Mouse (Mus musculus) spleen, adult 2 months (tissue): Measurements from ENCODE around the gene Zfp609. TPM values are rescaled to one million over a fixed set of nuclear protein-coding genes. Genes with fewer than 3 reads are reported as not detected.

Experiments used
- DNase-seq, 2 experiments: peaks; one replicate each; pipeline versions ENCODE4 v3.0.0 to v3.0.0-alpha.2; 2012 to 2021; ENCODE audit warnings: low spot score in 2 of 2, low read depth in 1 of 2
- H3K27ac ChIP-seq: fragments of 200-500 bp; 2 replicates; pipeline ENCODE4 v1.5.1; 2012; ENCODE audit warnings: low read length, inconsistent platforms; ENCODE audit not compliant: insufficient read depth
- H3K27me3 ChIP-seq: fragments of 200-500 bp; 2 replicates; pipeline ENCODE4 v1.6.1; 2012; ENCODE audit warnings: mild to moderate bottlenecking, moderate library complexity, low read length, inconsistent platforms; ENCODE audit not compliant: control insufficient read depth, insufficient read depth
- H3K36me3 ChIP-seq: fragments of 200-500 bp; 2 replicates; pipeline ENCODE4 v1.6.1; 2012; ENCODE audit warnings: mild to moderate bottlenecking, low read length, inconsistent platforms; ENCODE audit not compliant: control insufficient read depth, insufficient read depth
- H3K4me1 ChIP-seq: fragments of 200-500 bp; 2 replicates; pipeline ENCODE4 v1.6.1; 2011; ENCODE audit warnings: inconsistent platforms; ENCODE audit not compliant: control insufficient read depth, insufficient read depth, insufficient read length
- H3K4me3 ChIP-seq: fragments of 200-500 bp; 2 replicates; pipeline ENCODE4 v1.5.1; 2011; ENCODE audit warnings: mild to moderate bottlenecking, inconsistent platforms; ENCODE audit not compliant: insufficient read depth, insufficient read length; ENCODE audit errors: extremely low read depth
- CTCF ChIP-seq: fragments of 200-500 bp; IDR thresholded peaks from 2 replicates; pipeline ENCODE4 v1.5.1; 2011; ENCODE audit warnings: mild to moderate bottlenecking, inconsistent platforms; ENCODE audit not compliant: insufficient read depth, insufficient read length, insufficient replicate concordance; ENCODE audit errors: extremely low read depth
- POLR2A ChIP-seq: fragments of 200-500 bp; IDR thresholded peaks from 2 replicates; pipeline ENCODE4 v1.6.1; 2011; ENCODE audit warnings: low read depth, low read length, inconsistent platforms
- WGBS: fragments of 180-500 bp; shearing (Covaris S2); methylation state at CpG from one replicate; pipeline ENCODE4 v1.1.7; 2018; 5-methylcytosine and 5-hydroxymethylcytosine counted together
- polyA plus RNA-seq: library from polyadenylated mRNA; depleted of rRNA; stranded (reverse); fragments of >200 nt; gene quantifications from 2 replicates; pipeline ENCODE4 v1.2.3, GENCODE M21; 2012

Gene Zfp609
- polyA plus RNA-seq, 1 experiment: 3.5 TPM

DNA sequence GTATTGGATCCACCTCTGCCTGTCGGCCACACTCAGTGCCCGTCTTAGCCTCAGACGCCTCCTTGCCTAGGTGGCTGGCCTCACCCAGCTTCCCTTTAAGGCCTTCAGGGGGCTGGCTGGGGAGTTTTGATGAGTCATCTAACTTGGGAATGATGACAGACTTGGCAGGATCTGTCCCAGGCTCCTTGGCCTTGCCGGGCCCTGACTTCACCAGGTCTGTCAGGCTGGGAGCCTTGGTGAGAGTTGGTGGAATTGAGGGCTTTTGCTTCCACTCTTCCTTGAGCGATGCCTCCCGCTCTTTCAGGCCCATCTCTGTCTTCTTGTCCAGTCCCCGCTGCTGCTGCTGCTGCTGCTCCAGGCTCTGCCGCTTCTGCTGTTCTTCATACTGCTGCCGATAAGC, 125.1 kb downstream of the Zfp609 start:
- Histone ChIP-seq H3K36me3 (peaks cover 27% of the 10 kb centered on the region), H3K4me1 (no peaks in the 10 kb centered on the region), H3K4me3 (no peak overlapping the region), H3K27me3 (no peaks in the 10 kb centered on the region), H3K27ac (no peak overlapping the region)
- WGBS: 95% methylated on average over 9 of the region's 9 CpGs
- no peak for DNase-seq
- no peak for TF ChIP-seq CTCF
- TF ChIP-seq POLR2A: no peak

DNA sequence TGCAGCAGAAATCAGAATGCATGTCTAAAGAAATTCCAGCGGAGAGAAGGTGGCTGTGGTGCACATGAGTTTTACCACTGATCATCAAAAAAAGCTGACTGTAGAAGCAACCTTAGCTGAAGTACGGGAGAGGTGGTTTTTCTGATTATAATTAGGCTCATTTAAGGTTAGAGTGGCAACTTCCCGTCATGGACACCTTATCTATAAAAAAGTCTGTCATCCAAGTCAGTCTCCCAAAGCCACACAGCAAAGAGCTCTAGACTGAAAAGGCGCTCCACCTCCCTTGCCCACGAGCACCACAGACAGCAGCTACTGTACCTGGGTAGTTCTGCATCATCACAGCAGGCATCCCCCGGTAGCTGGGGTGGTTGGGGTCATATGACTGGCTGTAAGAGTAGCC, 126.9 kb downstream of the Zfp609 start:
- Histone ChIP-seq H3K4me3 (no peak overlapping the region), H3K4me1 (no peaks in the 10 kb centered on the region), H3K36me3 (peaks cover 31% of the 10 kb centered on the region), H3K27ac (no peak overlapping the region), H3K27me3 (no peaks in the 10 kb centered on the region)
- WGBS: 85% methylated on average over 6 of the region's 6 CpGs
- DNase-seq: no peak
- TF ChIP-seq POLR2A: no peak
- TF ChIP-seq CTCF: no peak

DNA sequence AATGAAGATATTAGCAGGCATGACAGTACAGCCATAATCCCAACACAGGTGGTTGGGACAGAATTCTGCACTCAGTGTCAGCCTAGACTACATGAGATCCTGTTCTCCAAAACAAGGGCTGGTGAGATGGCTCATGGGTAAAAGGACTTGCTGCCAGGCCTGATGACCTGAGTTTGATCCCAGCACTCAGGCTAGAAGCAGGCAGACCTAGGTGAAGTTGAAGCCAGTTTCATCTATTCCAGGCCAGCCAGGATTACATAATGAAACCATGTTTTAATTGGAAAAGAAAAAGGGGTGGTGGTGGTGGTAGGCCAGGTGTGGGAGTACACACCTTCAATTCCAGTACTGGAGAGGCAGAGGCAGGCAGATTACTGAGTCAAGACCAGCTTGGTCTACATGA, 129.4 kb downstream of the Zfp609 start:
- H3K4me1 ChIP-seq: peaks cover 1% of the 10 kb centered on the region; the same call in 1 of the 2 replicates
- TF ChIP-seq CTCF: no peak
- TF ChIP-seq POLR2A: no peak
- H3K4me3 ChIP-seq: no peak overlapping the region
- DNase-seq: no peak
- no peaks in the 10 kb centered on the region for H3K27me3 ChIP-seq
- peaks cover 21% of the 10 kb centered on the region for H3K36me3 ChIP-seq
- H3K27ac ChIP-seq: no peak overlapping the region

DNA sequence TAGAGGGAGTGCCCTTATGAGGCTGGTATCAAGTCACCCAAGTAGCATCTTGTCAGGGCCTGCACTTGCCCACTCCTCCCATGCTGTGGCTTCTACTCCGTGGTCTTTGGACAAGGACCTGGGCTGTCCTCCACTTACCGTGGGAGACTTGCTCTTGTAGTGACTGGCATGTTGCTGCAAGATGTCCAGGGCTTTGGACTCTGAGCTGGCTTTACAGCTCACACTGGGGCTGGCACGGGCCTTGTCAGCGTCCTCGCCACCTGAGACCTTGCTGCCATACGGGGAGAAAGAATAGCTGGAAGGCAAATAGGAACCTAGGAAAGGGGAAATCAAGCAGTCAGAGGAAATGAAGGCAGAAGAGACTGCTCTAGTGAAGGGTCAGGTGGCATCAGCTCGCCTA, 130.0 kb downstream of the Zfp609 start:
- Histone ChIP-seq H3K27ac (no peak overlapping the region), H3K4me1 (peaks cover 5% of the 10 kb centered on the region; the same call in 1 of the 2 replicates), H3K27me3 (no peaks in the 10 kb centered on the region), H3K36me3 (peaks cover 19% of the 10 kb centered on the region), H3K4me3 (no peak overlapping the region)
- TF ChIP-seq POLR2A (no peak), CTCF (no peak)
- DNase-seq: no peak
- 81% methylated on average over 7 of the region's 7 CpGs for WGBS

DNA sequence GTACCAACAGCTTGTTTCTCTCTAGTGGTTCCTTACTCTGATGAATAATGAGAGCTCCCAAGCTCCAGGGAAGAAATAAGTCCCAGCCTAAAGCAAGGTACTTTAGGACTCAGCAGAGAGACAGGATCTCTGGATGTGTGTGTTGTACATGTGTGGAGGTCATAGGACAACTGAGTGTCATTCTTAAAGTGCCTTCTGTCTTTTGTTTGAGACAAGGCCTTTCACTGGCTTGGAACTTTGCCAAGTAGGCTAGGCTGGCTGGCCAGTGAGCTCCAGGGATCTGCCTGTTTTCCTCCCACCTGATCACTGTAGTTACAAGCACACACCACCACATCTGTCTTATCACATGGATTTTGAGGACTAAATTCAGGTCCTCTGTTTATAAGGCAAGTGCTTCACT, 131.0 kb downstream of the Zfp609 start:
- Histone ChIP-seq H3K27ac (no peak overlapping the region), H3K27me3 (no peaks in the 10 kb centered on the region), H3K4me3 (no peak overlapping the region), H3K36me3 (peaks cover 16% of the 10 kb centered on the region), H3K4me1 (peaks cover 5% of the 10 kb centered on the region; the same call in 1 of the 2 replicates)
- no peak for DNase-seq
- TF ChIP-seq POLR2A (no peak), CTCF (no peak)

DNA sequence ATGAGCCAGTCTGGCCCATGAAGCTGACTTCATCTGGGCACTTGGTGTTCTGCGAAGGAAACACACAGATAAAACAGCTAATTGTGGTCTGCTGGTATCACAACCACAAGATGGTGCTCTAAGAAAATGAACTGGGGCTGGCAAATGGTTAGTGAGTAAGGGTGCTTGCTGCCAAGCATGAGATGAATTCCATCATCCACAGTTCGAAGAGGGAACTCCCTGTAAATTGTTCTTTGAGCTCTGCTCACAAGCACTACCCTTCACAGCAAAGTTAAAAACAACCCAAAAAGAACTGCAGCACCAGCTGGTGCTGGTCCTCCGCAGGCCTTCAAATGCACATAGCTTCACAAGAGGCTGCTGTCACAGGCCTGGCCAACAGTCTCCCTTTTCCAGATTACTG, 131.7 kb downstream of the Zfp609 start:
- no peaks in the 10 kb centered on the region for H3K27me3 ChIP-seq
- TF ChIP-seq POLR2A: no peak
- TF ChIP-seq CTCF: no peak
- peaks cover 13% of the 10 kb centered on the region for H3K36me3 ChIP-seq

DNA sequence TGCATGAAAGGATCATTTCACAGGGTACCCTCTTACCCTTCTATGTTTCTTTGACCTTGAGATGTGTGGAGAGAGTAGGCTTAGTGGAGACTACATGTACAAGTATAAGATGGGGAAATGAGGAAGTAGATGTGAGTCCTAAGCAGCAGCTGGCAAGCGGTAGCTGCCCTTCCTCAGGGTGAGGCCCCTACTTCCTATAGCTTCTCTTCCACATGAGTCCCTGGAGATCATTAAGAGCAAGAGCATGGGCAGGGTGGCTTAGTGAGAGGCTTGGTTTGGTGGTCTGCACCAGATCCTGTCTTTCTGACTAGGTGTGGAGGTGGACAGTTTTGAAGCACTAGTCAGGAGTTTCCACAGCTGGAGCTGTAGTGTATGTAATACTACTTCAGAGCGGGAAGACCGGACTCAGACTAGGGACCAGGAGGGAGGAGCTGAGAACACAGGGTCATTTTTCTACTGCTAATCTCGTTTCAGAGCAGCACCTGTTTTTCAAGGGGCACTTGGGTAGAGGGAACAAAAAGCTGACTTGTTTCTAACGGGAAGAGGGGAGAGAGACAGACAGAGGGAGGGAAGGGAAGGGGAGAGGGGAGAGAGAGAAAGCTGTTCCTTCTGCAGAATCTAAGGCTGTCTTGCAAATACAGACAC, 134.3 kb downstream of the Zfp609 start:
- Histone ChIP-seq H3K27me3 (no peaks in the 10 kb centered on the region), H3K27ac (no peak overlapping the region), H3K4me3 (no peak overlapping the region), H3K36me3 (peaks cover 16% of the 10 kb centered on the region), H3K4me1 (peaks cover 5% of the 10 kb centered on the region; the same call in 1 of the 2 replicates)
- DNase-seq: no peak
- TF ChIP-seq POLR2A (no peak), CTCF (no peak)
- WGBS: 28% methylated on average over 5 of the region's 5 CpGs

More for the DNA sequence above, 131.7 kb downstream of the Zfp609 start:
- 79% methylated on average over 3 of the region's 3 CpGs for WGBS
- no peak overlapping the region for H3K4me3 ChIP-seq
- no peak overlapping the region for H3K27ac ChIP-seq
- no peak for DNase-seq
- H3K4me1 ChIP-seq: peaks cover 5% of the 10 kb centered on the region; the same call in 1 of the 2 replicates
